Mouse (Mus musculus): ENCODE results near the gene Lclat1.

GRCm38 (mm10) chr17:73213677-73214076 is 105.9 kb downstream of the Lclat1 start:
- TF ChIP-seq CTCF (IDR thresholded peaks at IDR 0.05; ENCODE audit: control insufficient read depth, insufficient read depth, low read length) (no peak), POLR2A (IDR thresholded peaks at IDR 0.05; ENCODE audit: borderline replicate concordance, control insufficient read depth, low read depth, low read length) (no peak)

Measured in bone marrow, adult 2 months (tissue).